Comparison of ENCODE assay signal across 12 mouse cellular contexts in genomic region chr9:45657172-45658062, GRCm38 (mm10).
DNase-seq lines count a peak whose midpoint lies in the region; ATAC-seq lines count a peak whose summit lies in the region.
"Had no signal": no experiment of that assay in that cellular context is flagged by ENCODE, and none has a peak within 500 bp of the region (broad histone marks: within the 10 kb centered on the region; RNA-seq: fewer than 3 reads in every experiment).

No protein-coding gene starts in this region.

- H3K4me1 ChIP-seq in forebrain, embryonic 10.5 days: peaks cover 45% of the 10 kb centered on the region
- H3K4me1 ChIP-seq in hindbrain, embryonic 15.5 days (replicated peaks): peaks cover 33% of the 10 kb centered on the region
- peaks cover 32% of the 10 kb centered on the region for H3K4me1 ChIP-seq in neural tube, embryonic 13.5 days (replicated peaks)
- H3K4me1 ChIP-seq: heart, embryonic 13.5 days had no signal

- H3K9ac ChIP-seq in hindbrain, embryonic 15.5 days: no peak overlapping the region
- peak overlapping the region; percentile 61 for H3K9ac ChIP-seq in neural tube, embryonic 13.5 days
- H3K9ac ChIP-seq: heart, embryonic 13.5 days had no signal

- peak; percentile 44 for DNase-seq in embryo, embryonic 11 days
- DNase-seq in forebrain, embryonic 10.5 days (ENCODE audit: extremely low spot score, low spot score): peak; percentile 57
- no peak for DNase-seq in kidney, adult 9 months
- no peak for DNase-seq in adrenal gland, postnatal 14 days
- DNase-seq in layer of hippocampus, adult 18-20 months (ENCODE audit: low spot score in 2 of 2): no peak
- DNase-seq: cerebellum, postnatal 25 days; kidney, postnatal 4 days; left cerebral cortex, postnatal 4 days; thymus, postnatal 4 days had no signal

- no peak overlapping the region for H3K4me2 ChIP-seq in hindbrain, embryonic 15.5 days
- H3K4me2 ChIP-seq in neural tube, embryonic 13.5 days: 0 out of 2 replicates have a peak overlapping the region, but pooled peaks have one; percentile 11
- H3K4me2 ChIP-seq: heart, embryonic 13.5 days had no signal

- peak overlapping the region; percentile 27; the same call in 1 of the 2 replicates for H3K4me3 ChIP-seq in forebrain, embryonic 10.5 days
- no peak overlapping the region for H3K4me3 ChIP-seq in hindbrain, embryonic 15.5 days
- H3K4me3 ChIP-seq in neural tube, embryonic 13.5 days: no peak overlapping the region
- H3K4me3 ChIP-seq: heart, embryonic 13.5 days had no signal

- no peaks in the 10 kb centered on the region for H3K9me3 ChIP-seq in forebrain, embryonic 10.5 days
- H3K9me3 ChIP-seq in hindbrain, embryonic 15.5 days: no peaks in the 10 kb centered on the region
- H3K9me3 ChIP-seq in neural tube, embryonic 13.5 days: no peaks in the 10 kb centered on the region
- H3K9me3 ChIP-seq: heart, embryonic 13.5 days had no signal

- peak overlapping the region; percentile 88 for H3K27ac ChIP-seq in forebrain, embryonic 10.5 days
- H3K27ac ChIP-seq in hindbrain, embryonic 15.5 days (replicated peaks): peak overlapping the region; percentile 87
- peak overlapping the region; percentile 95 for H3K27ac ChIP-seq in neural tube, embryonic 13.5 days (replicated peaks)
- H3K27ac ChIP-seq: heart, embryonic 13.5 days had no signal

- H3K27me3 ChIP-seq in forebrain, embryonic 10.5 days (ENCODE audit: poor library complexity, severe bottlenecking): no peaks in the 10 kb centered on the region
- no peaks in the 10 kb centered on the region for H3K27me3 ChIP-seq in hindbrain, embryonic 15.5 days
- H3K27me3 ChIP-seq in neural tube, embryonic 13.5 days: no peaks in the 10 kb centered on the region

- 8% methylated on average over 9 of the region's 9 CpGs for WGBS in forebrain, embryonic 10.5 days
- WGBS in hindbrain, embryonic 15.5 days: 5% methylated on average over 8 of the region's 9 CpGs
- 8% methylated on average over 9 of the region's 9 CpGs for WGBS in neural tube, embryonic 13.5 days

- H3K36me3 ChIP-seq in forebrain, embryonic 10.5 days (replicated peaks): no peaks in the 10 kb centered on the region
- no peaks in the 10 kb centered on the region for H3K36me3 ChIP-seq in hindbrain, embryonic 15.5 days
- no peaks in the 10 kb centered on the region for H3K36me3 ChIP-seq in neural tube, embryonic 13.5 days
- H3K36me3 ChIP-seq: heart, embryonic 13.5 days had no signal

- ATAC-seq in hindbrain, embryonic 15.5 days (ENCODE audit: low FRiP score, low read depth): peak; percentile 84
- peak; percentile 78 for ATAC-seq in neural tube, embryonic 13.5 days (ENCODE audit: low read depth)

Comparison
In these comparisons a context has a peak if more than half of its experiments do, and no peak if none do; other contexts are left out.
1. DNase-seq: peak in embryo, embryonic 11 days (single experiment) and forebrain, embryonic 10.5 days (single experiment); none in kidney, adult 9 months (single experiment), adrenal gland, postnatal 14 days (single experiment) and layer of hippocampus, adult 18-20 months (0 of 2).
2. Peak in every context shown above with its lines, with median percentiles within 50 percentile points of each other: H3K27ac ChIP-seq.